Mouse (Mus musculus): ENCODE results near the gene Olfr1352. TPM values are rescaled to one million over a fixed set of nuclear protein-coding genes. Genes with fewer than 3 reads are reported as not detected.

The Olfr1352 gene
- not detected for polyA plus RNA-seq (2014; fragmentation: Illumina TruSeq; extraction: RNeasy Lipid Tissue Mini Kit (QIAGEN cat#74804); ENCODE audit: low read depth, low replicate concordance)

GRCm38 (mm10) chr10:78980750-78981149 is at the start of gene Olfr1352:
Gene Olfr1352 (plus strand): TSS chr10:78981050.

GRCm38 (mm10) chr10:78950336-78950735 is 30.5 kb upstream of the Olfr1352 start, which contains the start of gene Olfr8:
Gene Olfr8 (plus strand): TSS chr10:78950636.

GRCm38 (mm10) chr10:78963009-78963408 is 17.8 kb upstream of the Olfr1352 start, which contains the start of gene Olfr1353:
Gene Olfr1353 (plus strand): TSS chr10:78963309.

GRCm38 (mm10) chr10:79012172-79012571 is 31.3 kb downstream of the Olfr1352 start, which contains the start of gene Olfr1351:
Gene Olfr1351 (plus strand): TSS chr10:79012472.

GRCm38 (mm10) chr10:79028441-79028840 is 47.6 kb downstream of the Olfr1352 start, which contains the start of gene Olfr57:
Gene Olfr57 (plus strand): TSS chr10:79028741.

Other genes starting within 250 kb of the Olfr1352 start
- gene Ccdc105, start 228.0 kb upstream of the Olfr1352 start, polyA plus RNA-seq (2014; fragmentation: Illumina TruSeq; extraction: RNeasy Lipid Tissue Mini Kit (QIAGEN cat#74804); ENCODE audit: low read depth, low replicate concordance): 1.6 TPM
- gene Slc1a6, start 200.6 kb upstream of the Olfr1352 start, polyA plus RNA-seq (2014; fragmentation: Illumina TruSeq; extraction: RNeasy Lipid Tissue Mini Kit (QIAGEN cat#74804); ENCODE audit: low read depth, low replicate concordance): 0.15 TPM
- not detected for gene Olfr1356, start 128.9 kb upstream of the Olfr1352 start, polyA plus RNA-seq (2014; fragmentation: Illumina TruSeq; extraction: RNeasy Lipid Tissue Mini Kit (QIAGEN cat#74804); ENCODE audit: low read depth, low replicate concordance)
- not detected for gene Olfr1355, start 105.5 kb upstream of the Olfr1352 start, polyA plus RNA-seq (2014; fragmentation: Illumina TruSeq; extraction: RNeasy Lipid Tissue Mini Kit (QIAGEN cat#74804); ENCODE audit: low read depth, low replicate concordance)
- not detected for gene Olfr1354, start 67.9 kb upstream of the Olfr1352 start, polyA plus RNA-seq (2014; fragmentation: Illumina TruSeq; extraction: RNeasy Lipid Tissue Mini Kit (QIAGEN cat#74804); ENCODE audit: low read depth, low replicate concordance)
- gene Olfr8, start 30.4 kb upstream of the Olfr1352 start, polyA plus RNA-seq (2014; fragmentation: Illumina TruSeq; extraction: RNeasy Lipid Tissue Mini Kit (QIAGEN cat#74804); ENCODE audit: low read depth, low replicate concordance): not detected
- not detected for gene Olfr1353, start 17.7 kb upstream of the Olfr1352 start, polyA plus RNA-seq (2014; fragmentation: Illumina TruSeq; extraction: RNeasy Lipid Tissue Mini Kit (QIAGEN cat#74804); ENCODE audit: low read depth, low replicate concordance)
- gene Olfr1351, start 31.4 kb downstream of the Olfr1352 start, polyA plus RNA-seq (2014; fragmentation: Illumina TruSeq; extraction: RNeasy Lipid Tissue Mini Kit (QIAGEN cat#74804); ENCODE audit: low read depth, low replicate concordance): not detected
- not detected for gene Olfr57, start 47.7 kb downstream of the Olfr1352 start, polyA plus RNA-seq (2014; fragmentation: Illumina TruSeq; extraction: RNeasy Lipid Tissue Mini Kit (QIAGEN cat#74804); ENCODE audit: low read depth, low replicate concordance)
- gene 2610008E11Rik, start 116.5 kb downstream of the Olfr1352 start, polyA plus RNA-seq (2014; fragmentation: Illumina TruSeq; extraction: RNeasy Lipid Tissue Mini Kit (QIAGEN cat#74804); ENCODE audit: low read depth, low replicate concordance): 15.1 TPM
- gene Vmn2r80, start 167.7 kb downstream of the Olfr1352 start, polyA plus RNA-seq (2014; fragmentation: Illumina TruSeq; extraction: RNeasy Lipid Tissue Mini Kit (QIAGEN cat#74804); ENCODE audit: low read depth, low replicate concordance): not detected

Data from adipose tissue, adult 10 weeks (tissue).